Mouse (Mus musculus): Measurements from ENCODE around the gene Pla2g1b.
"Not testable (repeated sequence)": the region's sequence is repeated elsewhere in the genome, so short reads cannot be mapped to it uniquely, and the experiment has no call there.

Pla2g1b gene

DNA sequence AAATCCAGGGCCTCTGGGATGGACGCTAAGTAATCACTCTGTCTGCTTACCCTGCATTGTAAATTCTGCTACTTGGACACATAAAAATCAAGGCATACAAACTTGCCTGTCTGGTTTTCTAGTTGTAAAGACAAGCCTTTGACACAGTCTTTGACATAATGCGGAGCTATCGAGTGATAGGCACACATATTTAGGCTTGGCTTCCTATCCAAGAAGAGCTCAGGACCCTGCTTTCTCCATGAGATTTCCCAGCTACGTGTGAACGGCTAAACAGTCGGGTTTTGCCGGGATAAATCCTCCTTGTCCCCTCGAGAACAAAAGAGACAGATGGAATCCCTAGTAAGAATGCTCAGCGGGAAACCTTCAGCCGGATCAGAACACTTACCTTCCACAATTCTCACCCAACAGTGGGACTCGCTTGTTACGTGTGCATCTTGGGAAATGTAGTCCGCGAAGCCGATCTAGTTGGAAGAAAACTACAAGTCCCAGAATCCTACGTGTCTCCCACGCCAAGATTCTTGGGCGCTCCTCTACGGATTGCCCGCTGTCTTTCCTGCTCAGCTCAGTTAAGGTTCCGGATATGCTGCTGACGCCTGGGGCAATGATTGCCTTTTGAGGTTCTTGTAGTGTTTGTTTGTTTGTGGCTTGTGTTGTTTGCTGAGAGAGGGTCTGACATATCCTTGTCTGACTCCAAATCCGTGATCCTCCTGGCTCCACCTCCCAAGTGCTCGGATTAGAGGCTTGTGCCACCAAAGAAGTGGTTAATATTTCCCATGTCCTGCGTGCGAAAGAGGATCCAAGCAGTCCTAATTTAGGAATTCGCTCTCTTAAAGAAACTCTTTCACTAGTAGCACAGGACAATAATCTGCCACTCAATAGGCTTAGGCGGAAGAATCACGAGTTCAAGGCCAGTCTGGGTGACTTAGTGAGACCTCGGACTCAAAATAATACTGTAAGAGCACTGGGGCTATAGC, 18.2 kb downstream of the Pla2g1b start, which contains the start of gene Sirt4:
Gene Sirt4, minus strand, starts transcription at position 779 of the 974 bp plus-strand sequence.
- peak; percentile 94 for DNase-seq (ENCODE audit: low spot score)

DNA sequence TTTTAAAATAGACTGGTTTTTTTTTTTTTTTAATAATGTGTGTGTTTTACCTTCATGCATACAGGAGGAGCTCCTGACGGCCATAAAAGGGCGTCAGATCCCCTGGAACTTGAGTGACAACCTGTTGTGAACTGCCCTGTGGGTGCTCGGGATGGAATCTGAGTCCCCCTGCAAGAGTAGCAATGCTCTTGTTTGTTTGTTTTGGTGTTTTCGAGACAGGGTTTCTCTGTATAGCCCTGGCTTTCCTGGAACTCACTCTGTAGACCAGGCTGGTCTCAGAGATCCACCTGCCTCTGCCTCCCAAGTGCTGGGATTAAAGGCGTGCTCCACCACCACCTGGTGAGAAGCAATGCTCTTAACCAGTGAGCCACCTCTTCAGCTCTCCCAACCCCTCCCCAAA, 18.9 kb downstream of the Pla2g1b start:
- no peak for DNase-seq (ENCODE audit: low spot score)

DNA sequence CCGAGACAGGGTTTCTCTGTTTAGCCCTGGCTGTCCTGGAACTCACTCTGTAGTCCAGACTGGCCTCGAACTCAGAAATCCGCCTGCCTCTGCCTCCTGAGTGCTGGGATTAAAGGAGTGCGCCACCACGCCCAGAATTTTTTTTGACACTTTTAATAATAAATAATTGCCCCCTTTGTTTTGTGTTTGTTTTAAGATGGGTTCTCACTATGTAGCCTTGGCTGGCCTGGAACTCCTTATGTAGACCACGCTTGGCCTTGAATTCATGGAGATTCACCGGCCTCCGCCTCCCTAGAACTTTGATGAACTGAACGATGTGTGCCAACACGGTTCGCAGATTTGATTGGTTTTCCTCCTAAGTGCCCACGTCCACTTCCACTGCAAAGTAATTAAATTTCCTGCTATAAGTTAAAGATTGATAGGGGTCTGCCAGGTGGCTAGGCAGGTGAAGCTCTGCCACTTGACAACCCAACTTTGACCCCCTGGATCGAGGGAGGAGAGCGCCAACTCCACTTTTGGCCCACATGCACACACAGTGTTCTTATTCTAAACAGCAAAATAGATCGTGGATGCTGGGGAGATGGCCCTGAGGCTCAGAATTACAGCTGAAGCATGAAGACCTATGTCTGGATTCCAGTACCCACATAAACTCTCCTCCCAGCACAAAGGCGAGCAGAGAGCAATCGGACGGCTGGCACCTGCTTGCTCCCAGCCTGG, 19.6 kb downstream of the Pla2g1b start:
- no peak for DNase-seq (ENCODE audit: low spot score)

DNA sequence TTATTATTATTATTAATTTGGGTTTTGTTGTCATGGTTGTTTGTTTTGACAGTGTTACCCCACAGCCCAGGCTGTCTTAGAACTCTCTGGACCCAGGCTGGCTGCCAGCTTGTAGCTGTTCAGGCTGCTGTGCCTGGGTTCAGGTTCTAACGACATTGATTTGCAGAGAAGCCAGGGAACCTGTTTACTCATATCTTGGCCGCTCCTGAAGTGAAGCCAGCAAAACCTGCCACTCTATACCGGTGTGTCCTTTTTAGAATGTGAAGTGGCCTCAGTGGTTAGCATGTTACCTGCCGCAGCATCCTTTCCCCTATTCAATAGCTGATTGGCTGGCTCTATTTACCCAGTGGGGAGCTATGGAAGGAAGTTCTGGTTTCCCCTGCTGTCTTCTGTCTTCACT, 20.7 kb downstream of the Pla2g1b start:
- DNase-seq (ENCODE audit: low spot score), result no peak

DNA sequence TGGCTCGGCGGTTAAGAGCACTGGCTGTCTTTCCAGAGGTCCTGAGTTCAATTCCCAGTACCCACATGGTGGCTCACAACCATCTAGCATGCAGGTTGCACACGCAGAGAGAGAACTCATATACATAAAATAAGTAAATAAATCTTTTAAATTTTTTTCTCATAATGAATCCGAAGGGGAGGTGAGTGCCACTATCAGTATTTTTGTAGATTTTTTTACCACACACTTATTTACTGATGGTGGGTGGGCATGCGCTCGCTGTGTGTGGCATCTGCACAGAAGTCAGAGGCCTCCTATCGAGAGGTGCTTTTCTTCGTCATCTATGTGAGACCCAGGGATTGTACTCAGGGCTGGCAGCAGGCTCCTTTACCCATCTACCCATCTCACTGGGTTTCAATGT, 21.3 kb downstream of the Pla2g1b start:
- DNase-seq (ENCODE audit: low spot score), result no peak

DNA sequence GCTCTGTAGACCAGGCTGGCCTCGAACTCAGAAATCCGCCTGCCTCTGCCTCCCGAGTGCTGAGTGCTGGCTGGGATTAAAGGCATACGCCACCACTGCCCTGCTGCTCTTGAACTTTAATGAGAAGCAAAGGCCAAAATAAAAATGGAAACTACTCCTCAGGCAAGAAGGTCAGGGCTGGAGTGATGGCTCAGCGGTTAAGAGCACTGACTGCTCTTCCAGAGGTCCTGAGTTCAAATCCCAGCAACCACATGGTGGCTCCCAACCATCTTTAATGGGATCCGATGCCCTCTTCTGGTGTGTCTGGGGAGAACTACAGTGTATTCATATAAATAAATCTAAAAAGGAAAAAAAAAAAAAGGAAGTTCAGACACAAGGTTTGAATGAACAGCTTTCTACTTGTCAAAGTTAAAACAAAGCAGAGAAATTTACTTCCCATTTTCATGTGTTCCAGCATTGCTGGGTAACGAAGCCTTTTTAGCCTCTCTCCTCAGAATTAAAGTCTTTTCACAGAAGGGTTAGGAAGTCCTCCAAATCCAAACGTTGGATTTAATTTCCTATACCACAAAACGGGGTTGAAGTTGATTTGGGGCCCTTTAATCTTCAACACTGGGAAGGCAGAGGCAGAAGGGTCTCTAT, 22.0 kb downstream of the Pla2g1b start:
- DNase-seq (ENCODE audit: low spot score), result no peak

DNA sequence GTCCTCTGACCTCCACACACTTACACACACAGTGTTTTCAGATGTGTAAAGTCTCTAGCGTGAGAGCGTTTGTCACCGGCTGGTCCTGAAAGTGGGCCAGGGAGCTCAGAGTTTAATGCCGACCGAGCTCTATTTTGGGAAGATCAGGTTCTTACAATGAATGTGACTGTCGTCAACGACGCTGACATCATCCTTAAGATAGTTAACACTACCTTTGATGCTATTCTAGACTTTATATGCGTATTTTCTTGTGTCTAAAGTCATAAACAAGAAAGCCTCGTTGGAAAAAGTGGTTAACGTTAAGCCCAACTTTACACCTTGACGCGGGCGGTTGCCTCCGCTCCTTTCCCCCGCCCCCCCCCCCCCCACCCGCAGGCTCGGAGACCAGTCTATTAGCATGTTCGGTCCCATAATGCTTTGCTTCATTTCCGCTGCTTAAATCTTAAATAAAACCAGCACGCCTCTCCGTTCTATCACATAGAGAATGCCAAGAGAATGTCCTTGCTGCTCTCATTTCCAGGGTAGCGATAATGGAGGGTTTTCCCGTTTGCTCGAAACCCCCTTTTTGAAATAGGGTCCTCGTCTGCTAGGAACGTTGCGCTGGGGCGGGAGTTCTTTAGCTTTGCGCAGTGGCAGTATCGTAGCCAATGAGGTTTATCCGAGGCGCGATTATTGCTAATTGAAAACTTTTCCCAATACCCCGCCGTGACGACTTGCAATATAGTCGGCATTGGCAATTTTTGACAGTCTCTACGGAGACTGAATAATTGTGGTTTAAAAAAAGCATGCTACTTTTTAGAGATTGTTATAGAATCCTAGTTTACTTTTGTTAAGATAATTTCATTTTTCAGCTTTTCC, 23.0 kb downstream of the Pla2g1b start:
- DNase-seq (ENCODE audit: low spot score), result peak; percentile 83

DNA sequence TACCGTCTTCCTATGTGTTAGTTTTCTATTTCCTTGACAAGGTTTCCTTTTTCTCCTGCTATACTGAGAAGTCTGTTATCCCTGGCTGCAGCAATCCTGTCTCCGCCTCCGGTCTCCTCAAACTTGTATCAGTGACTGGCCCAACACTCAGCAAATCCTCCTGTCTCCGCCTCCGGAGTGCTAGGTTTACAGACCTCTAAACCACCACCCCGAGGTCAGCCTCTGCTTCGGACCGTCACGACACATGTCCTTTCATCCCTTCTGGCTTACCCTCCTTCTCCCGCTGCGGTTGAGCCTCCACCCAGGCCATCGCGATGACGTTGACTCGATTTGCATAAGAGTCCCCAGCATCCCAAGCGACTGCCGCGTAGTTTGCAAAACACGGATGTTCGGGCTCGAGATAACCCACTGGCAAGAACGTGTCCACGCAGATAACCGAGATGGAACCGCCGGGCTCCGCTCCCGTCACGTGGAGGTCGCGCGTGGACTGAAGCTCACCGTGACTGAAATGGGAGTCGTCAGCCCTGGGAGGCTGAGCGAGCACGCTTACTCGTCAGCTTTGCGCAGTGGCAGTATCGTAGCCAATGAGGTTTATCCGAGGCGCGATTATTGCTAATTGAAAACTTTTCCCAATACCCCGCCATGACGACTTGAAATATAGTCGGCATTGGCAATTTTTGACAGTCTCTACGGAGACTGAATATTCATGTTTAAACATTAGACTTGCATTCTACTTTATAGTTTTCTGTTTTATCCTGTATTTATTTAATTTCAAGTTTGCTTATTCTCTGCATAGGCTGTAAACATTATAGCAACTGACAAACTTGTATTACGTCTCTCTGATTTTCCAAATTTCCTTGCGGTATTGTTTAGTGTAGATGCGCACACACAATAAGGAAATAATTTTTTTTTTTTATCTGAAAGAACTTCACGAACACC, 23.9 kb downstream of the Pla2g1b start:
- peak; percentile 89 for DNase-seq (ENCODE audit: low spot score)

DNA sequence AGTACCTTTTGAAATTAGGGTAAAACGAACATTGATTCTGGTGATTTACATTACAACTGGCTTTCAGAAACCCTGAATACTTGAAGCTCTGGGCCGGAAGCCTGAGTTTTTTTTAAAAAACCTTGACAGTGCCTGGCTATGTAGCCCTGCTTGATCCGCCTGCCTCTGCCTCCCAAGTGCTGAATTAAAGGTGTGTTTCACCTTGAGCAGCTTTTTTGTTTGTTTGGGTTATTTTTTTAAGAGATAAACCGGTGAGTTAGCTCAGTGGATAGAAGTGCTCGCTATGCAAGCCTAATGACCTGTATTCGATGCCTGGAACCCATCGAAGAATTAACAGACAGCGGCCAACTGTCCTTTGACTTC, 24.6 kb downstream of the Pla2g1b start:
- no peak for DNase-seq (ENCODE audit: low spot score)

DNA sequence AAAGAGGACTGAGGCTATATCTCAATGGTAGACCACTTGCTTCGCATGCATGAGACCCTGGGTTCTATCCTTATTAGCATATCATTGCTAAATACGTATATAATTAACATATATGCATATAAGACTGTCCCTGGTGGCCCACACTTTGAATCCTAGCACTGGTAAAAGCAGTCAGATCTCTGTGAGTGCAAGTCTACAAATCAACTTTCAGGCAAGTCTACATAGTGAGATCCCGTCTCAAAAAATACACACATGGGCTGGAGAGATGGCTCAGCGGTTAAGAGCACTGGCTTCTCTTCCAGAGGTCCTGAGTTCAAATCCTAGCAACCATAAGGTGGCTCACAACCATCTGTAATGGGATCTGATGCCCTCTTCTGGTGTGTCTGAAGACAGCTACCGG, 25.0 kb downstream of the Pla2g1b start:
- no peak for DNase-seq (ENCODE audit: low spot score)

DNA sequence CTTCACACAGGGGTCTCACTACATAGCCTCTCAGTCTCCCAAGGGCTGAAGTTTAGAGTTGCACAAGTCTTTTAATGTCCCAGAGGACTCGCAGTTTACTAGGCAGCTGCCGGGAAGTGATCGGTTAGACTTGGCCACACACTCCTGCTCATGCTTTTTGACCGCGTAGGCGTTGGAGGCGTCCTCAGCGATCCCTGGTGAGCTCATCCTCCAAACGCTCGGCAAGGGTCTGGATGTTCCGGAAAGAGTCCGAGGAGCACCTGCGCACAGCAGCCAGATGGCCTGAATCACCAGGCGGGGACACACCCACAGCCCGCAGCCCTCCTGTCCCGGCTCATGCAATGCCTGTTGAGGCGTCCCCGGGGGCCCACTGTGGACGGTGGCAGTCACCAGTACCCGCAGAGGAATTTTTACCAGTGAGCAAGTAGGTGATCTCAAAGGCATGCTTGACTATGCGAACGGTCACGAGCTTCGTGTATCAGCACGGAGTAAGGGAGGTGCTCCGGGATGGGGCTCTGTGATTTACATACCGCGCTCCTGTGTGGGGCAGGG, 25.8 kb downstream of the Pla2g1b start:
- DNase-seq (ENCODE audit: low spot score), result peak; percentile 76

DNA sequence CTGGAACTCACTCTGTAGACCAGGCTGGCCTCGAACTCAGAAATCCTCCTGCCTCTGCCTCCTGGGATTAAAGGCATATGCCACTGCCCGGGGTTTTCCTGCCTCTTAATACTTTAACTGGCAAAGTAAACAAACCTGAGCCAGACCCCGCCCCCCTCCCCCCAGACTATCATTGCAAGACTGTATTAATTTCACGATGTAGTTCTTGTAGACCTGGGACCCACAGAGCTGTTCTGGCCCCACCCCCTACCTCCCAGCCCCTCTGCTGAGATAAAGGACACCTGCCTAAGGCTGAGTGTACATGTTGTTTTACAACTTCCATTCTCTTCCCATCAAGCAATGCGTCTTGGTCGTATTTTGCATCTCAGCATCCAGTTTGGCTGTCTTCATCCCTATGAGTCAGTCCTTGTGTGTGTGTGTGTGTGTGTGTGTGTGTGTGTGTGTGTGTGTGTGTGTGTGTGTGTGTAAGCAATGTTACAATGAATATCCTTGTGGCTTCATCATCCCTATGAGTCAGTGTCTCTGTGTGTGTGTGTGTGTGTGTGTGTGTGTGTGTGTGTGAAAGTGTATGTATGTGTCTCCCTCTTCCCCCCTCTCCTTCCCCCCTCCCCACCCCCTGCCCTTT, 26.8 kb downstream of the Pla2g1b start:
- no peak for DNase-seq (ENCODE audit: low spot score)

DNA sequence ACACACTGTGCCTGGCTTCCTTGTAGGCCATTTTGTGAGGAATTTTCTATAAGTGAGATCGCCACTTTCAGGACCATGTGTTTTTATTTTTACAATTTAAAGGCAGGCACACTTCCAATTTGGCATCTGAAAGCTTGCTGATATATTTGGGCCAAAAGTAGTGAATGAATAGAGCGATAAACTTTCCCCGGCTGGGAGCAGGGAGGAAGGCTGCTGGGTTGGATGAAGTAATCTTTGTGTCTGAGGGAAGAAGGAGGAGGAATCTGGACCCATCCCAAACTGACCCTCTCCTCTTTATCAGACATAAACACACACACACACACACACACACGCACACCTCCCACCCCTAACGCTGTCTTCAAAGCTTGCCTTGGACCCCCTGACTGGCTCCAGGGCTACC, 27.4 kb downstream of the Pla2g1b start:
- DNase-seq (ENCODE audit: low spot score), result no peak

DNA sequence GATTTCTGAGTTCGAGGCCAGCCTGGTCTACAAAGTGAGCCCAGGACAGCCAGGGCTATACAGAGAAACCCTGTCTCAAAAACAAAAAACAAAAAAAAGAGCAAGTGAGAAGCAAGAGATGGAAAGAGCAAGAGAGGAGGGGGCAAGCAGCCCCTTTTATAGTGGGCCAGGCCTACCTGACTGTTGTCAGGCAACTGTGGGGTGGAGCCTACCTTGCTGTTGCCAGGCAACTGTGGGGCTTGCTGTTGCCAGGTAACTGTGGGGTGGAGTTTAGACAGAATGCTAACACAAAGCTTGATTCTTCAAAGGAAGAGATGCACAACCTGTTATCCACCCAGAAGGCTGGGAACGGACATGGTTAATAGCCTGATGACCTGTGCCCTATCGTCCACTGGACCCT, 29.6 kb downstream of the Pla2g1b start:
- DNase-seq (ENCODE audit: low spot score), result not testable (repeated sequence)

DNA sequence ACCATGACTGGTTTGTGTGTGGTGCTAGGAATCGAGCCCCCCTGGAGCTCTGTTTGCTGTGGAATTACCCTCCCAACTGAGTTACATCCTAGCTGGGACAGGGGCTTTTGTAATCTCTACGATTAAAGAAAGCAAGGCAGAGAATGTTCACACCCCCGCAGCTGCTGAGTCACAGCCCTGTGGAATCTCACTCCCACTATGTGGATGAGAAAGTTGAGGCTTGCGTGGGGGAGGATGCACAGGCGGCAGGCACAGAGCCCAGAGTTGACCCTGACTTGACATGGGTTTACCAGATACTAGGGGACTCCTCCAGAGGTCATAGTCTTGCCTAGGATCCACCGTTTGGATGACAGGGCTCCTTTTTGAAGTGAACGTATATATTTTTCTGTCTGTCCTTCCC, 31.0 kb downstream of the Pla2g1b start:
- DNase-seq (ENCODE audit: low spot score), result no peak

DNA sequence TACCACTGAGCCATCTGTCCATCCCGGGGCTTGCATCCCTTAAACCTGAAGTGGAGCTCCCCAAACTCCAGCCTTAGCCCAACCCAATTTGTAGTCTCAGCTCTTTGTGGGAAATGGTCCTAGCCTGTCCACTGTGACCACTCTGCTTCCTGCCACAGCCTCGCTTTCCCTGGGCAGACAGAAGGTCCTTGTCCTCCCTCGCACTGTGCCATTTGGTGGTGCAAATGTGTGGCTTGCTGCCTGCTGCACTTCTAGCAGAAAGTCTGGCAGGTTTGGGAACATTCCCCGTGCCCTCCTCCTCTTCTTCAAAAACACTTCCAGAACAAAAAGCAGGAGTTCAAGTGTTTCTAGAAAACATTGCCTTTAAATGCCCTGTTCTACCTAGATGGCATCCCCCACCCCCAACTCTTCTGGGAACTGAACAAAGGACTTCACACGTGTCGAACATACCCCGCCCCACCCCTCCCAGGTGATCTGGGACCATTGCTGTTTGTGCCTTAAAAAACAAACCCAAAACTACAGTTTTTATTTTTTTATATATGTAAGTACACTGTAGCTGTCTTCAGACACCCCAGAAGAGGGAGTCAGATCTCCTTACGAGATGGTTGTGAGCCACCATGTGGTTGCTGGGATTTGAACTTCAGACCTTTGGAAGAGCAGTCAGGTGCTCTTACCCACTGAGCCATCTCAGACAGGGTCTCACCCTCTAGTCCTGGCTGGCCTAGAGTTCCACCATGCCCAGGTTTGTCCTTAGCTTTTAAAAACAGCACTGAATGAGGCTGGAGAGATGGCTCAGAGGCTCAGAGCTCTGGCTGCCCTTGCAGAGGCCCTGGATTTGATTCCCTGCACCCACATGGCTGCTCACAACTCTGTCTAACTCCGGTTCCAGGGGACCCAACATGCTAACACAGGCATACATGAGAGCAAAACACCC, 32.5 kb downstream of the Pla2g1b start:
- no peak for DNase-seq (ENCODE audit: low spot score)

DNA sequence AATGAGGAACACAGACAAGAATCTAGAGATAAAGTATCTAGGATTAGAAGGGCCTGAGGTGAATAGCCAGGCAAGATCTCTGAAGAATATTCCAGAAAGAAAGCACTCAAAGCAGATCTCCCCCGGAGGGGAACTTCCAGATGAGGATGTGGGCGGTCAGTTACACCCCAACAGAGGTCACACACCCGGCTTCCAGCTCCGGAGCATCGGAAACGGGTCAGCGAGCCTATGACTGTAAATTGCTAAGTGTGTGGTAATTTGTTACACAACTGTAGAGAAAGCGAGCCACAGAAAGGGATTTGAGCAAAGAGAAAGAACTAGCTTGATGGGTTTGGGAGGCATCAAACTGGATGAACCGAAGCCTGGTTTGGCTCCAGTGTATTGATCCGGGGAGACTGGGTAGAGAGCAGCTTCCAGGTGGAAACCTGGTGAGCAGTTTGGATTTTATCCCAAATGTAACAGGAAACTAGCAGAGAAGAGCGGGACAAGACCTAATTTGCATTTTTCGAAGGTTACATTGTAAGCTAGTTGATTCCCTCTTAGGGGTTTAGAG, 34.4 kb downstream of the Pla2g1b start:
- no peak for DNase-seq (ENCODE audit: low spot score)

DNA sequence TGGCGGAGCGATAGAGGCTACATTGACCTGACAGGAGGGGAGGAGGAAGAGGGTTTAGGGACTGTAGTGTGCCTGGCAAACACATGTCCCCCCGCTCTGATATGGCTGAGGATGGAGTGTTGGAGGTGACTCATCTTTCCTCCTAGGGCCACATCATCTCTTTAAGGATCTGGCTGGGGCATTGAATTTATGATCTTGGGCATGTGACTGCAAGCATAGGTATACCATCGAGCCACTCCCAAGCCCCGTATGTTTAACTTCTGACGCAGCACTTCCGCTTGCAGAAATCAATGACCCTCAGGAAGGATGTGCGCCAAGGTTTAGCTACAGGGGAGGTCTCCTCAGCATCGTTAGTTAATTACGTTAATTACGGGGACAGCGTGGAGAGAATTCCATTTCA, 37.0 kb downstream of the Pla2g1b start:
- no peak for DNase-seq (ENCODE audit: low spot score)
